Mouse (Mus musculus) MEL (cell line): Measurements from ENCODE around the gene Gm20388. TPM values are rescaled to one million over a fixed set of nuclear protein-coding genes. Genes with fewer than 3 reads are reported as not detected.

Experiments
- DNase-seq: peaks from one replicate; pipeline ENCODE4 v3.0.0; 2011; ENCODE audit warnings: low read depth, low spot score
- H3K27ac ChIP-seq: 2 replicates; pipeline ENCODE4 v1.5.1; 2012; ENCODE audit warnings: low read depth, mild to moderate bottlenecking, control low read depth, low read length, moderate library complexity; ENCODE audit not compliant: control insufficient read depth
- H3K27me3 ChIP-seq, 2 experiments: fragments of 150-350 bp in 1 of 2; sonication (generic) in 1 of 2; 2 replicates each; pipeline ENCODE4 v1.6.1; 2012; ENCODE audit warnings: low read length in 2 of 2, mild to moderate bottlenecking in 2 of 2, improper control_type of control experiment in 1 of 2, moderate library complexity in 1 of 2; ENCODE audit not compliant: insufficient read depth in 2 of 2, control insufficient read depth in 1 of 2
- H3K36me3 ChIP-seq, 2 experiments: 2 replicates each; pipeline ENCODE4 v1.6.1; 2012 to 2014; ENCODE audit warnings: low read length in 2 of 2, improper control_type of control experiment in 1 of 2, inconsistent platforms in 1 of 2, mild to moderate bottlenecking in 1 of 2; ENCODE audit not compliant: insufficient read depth in 2 of 2, control insufficient read depth in 1 of 2
- H3K4me1 ChIP-seq, 2 experiments: fragments of 150-350 bp in 1 of 2; sonication (generic) in 1 of 2; 2 replicates each; pipeline ENCODE4 v1.6.1; 2012; ENCODE audit warnings: low read length in 2 of 2, improper control_type of control experiment in 1 of 2, mild to moderate bottlenecking in 1 of 2; ENCODE audit not compliant: insufficient read depth in 2 of 2, control insufficient read depth in 1 of 2
- H3K4me3 ChIP-seq, 2 experiments: fragments of 150-350 bp in 1 of 2; sonication (generic) in 1 of 2; 2 replicates each; pipeline ENCODE4 v1.5.1; 2012; ENCODE audit warnings: low read depth in 2 of 2, low read length in 2 of 2, mild to moderate bottlenecking in 2 of 2, moderate library complexity in 2 of 2, control low read depth in 1 of 2, improper control_type of control experiment in 1 of 2; ENCODE audit not compliant: control insufficient read depth in 1 of 2, insufficient read depth in 1 of 2
- H3K79me2 ChIP-seq: 2 replicates; pipeline ENCODE4 v1.6.1; 2012; ENCODE audit warnings: mild to moderate bottlenecking, low read length, moderate library complexity; ENCODE audit not compliant: control insufficient read depth, poor library complexity, insufficient read depth
- H3K9ac ChIP-seq: 2 replicates; pipeline ENCODE4 v1.6.1; 2012; ENCODE audit warnings: low read depth, mild to moderate bottlenecking, control low read depth, low read length, moderate library complexity; ENCODE audit not compliant: control insufficient read depth, poor library complexity, severe bottlenecking
- H3K9me3 ChIP-seq: fragments of 150-350 bp; sonication (generic); replicated peaks from 2 replicates; pipeline ENCODE4 v1.6.1; 2012; ENCODE audit warnings: mild to moderate bottlenecking, low read length, improper control_type of control experiment, moderate library complexity; ENCODE audit not compliant: insufficient read depth
- BHLHE40 ChIP-seq: IDR thresholded peaks from 2 replicates; pipeline ENCODE4 v1.6.1; 2012; ENCODE audit warnings: low read depth, mild to moderate bottlenecking, inconsistent platforms, low read length, improper control_type of control experiment, borderline replicate concordance
- CHD2 ChIP-seq: IDR thresholded peaks from 2 replicates; pipeline ENCODE4 v1.6.1; 2011; ENCODE audit warnings: low read length, improper control_type of control experiment
- E2F4 ChIP-seq: IDR thresholded peaks from 2 replicates; pipeline ENCODE4 v1.6.1; 2011; ENCODE audit warnings: low read depth, low read length, improper control_type of control experiment, borderline replicate concordance
- ELF1 ChIP-seq: IDR thresholded peaks from 2 replicates; pipeline ENCODE4 v1.6.1; 2014; ENCODE audit warnings: low read depth, mild to moderate bottlenecking, inconsistent platforms, low read length, improper control_type of control experiment, moderate library complexity
- ETS1 ChIP-seq: IDR thresholded peaks from 2 replicates; pipeline ENCODE4 v1.6.1; 2012; ENCODE audit warnings: low read depth, mild to moderate bottlenecking, inconsistent platforms, low read length, improper control_type of control experiment, moderate library complexity
- HCFC1 ChIP-seq: IDR thresholded peaks from 2 replicates; pipeline ENCODE4 v1.6.1; 2012; ENCODE audit warnings: low read depth, mild to moderate bottlenecking, inconsistent platforms, low read length, improper control_type of control experiment, moderate library complexity
- MAFK ChIP-seq: IDR thresholded peaks from 2 replicates; pipeline ENCODE4 v1.6.1; 2011; ENCODE audit warnings: low read depth, mild to moderate bottlenecking, low read length, improper control_type of control experiment, borderline replicate concordance
- MAX ChIP-seq: IDR thresholded peaks from 2 replicates; pipeline ENCODE4 v1.6.1; 2011; ENCODE audit warnings: low read length, improper control_type of control experiment
- MEF2A ChIP-seq: IDR thresholded peaks from 2 replicates; pipeline ENCODE4 v1.6.1; 2014; ENCODE audit warnings: low read depth, mild to moderate bottlenecking, inconsistent platforms, low read length, improper control_type of control experiment; ENCODE audit not compliant: poor library complexity, insufficient replicate concordance, severe bottlenecking; ENCODE audit errors: extremely low read depth
- MXI1 ChIP-seq: IDR thresholded peaks from 2 replicates; pipeline ENCODE4 v1.6.1; 2011; ENCODE audit warnings: mild to moderate bottlenecking, low read depth, low read length, improper control_type of control experiment
- MYC ChIP-seq: IDR thresholded peaks from 2 replicates; pipeline ENCODE4 v1.6.1; 2011; ENCODE audit warnings: low read depth, mild to moderate bottlenecking, low read length, improper control_type of control experiment, moderate library complexity
- NRF1 ChIP-seq: IDR thresholded peaks from 2 replicates; pipeline ENCODE4 v1.6.1; 2014; ENCODE audit warnings: low read depth, mild to moderate bottlenecking, inconsistent platforms, low read length, improper control_type of control experiment, moderate library complexity; ENCODE audit not compliant: poor library complexity, insufficient read depth, severe bottlenecking
- POLR2A ChIP-seq, 2 experiments: IDR thresholded peaks; 2 replicates each; pipeline ENCODE4 v1.6.1; 2011 to 2012; ENCODE audit warnings: low read length in 2 of 2, mild to moderate bottlenecking in 2 of 2, control low read depth in 1 of 2, improper control_type of control experiment in 1 of 2, low read depth in 1 of 2, moderate library complexity in 1 of 2; ENCODE audit not compliant: control insufficient read depth in 1 of 2, insufficient read depth in 1 of 2, poor library complexity in 1 of 2
- POLR2AphosphoS2 ChIP-seq: IDR thresholded peaks from 2 replicates; pipeline ENCODE4 v1.6.1; 2011; ENCODE audit warnings: low read length, improper control_type of control experiment
- POLR2AphosphoS5 ChIP-seq: IDR thresholded peaks from 2 replicates; pipeline ENCODE4 v1.6.1; 2012; ENCODE audit warnings: low read depth, borderline replicate concordance, mild to moderate bottlenecking, inconsistent platforms, low read length, moderate library complexity, mixed read lengths
- RAD21 ChIP-seq: IDR thresholded peaks from 2 replicates; pipeline ENCODE4 v1.6.1; 2011; ENCODE audit warnings: mild to moderate bottlenecking, low read depth, low read length, improper control_type of control experiment
- RCOR1 ChIP-seq: IDR thresholded peaks from 2 replicates; pipeline ENCODE4 v1.6.1; 2012; ENCODE audit warnings: low read depth, mild to moderate bottlenecking, inconsistent platforms, low read length, improper control_type of control experiment
- SIN3A ChIP-seq: IDR thresholded peaks from 2 replicates; pipeline ENCODE4 v1.6.1; 2012; ENCODE audit warnings: low read length, improper control_type of control experiment, inconsistent platforms
- SMC3 ChIP-seq: IDR thresholded peaks from 2 replicates; pipeline ENCODE4 v1.6.1; 2011; ENCODE audit warnings: low read depth, low read length, improper control_type of control experiment
- TAL1 ChIP-seq: IDR thresholded peaks from 2 replicates; pipeline ENCODE4 v1.6.1; 2012; ENCODE audit warnings: mild to moderate bottlenecking, inconsistent platforms, low read length, moderate library complexity, mixed read lengths
- TBP ChIP-seq: IDR thresholded peaks from 2 replicates; pipeline ENCODE4 v1.8.0; 2011; ENCODE audit warnings: low read depth, low read length, improper control_type of control experiment
- ZC3H11A ChIP-seq: IDR thresholded peaks from 2 replicates; pipeline ENCODE4 v1.6.1; 2012; ENCODE audit warnings: low read depth, mild to moderate bottlenecking, inconsistent platforms, low read length, improper control_type of control experiment
- ZKSCAN1 ChIP-seq: IDR thresholded peaks from 2 replicates; pipeline ENCODE4 v1.6.1; 2012; ENCODE audit warnings: low read depth, mild to moderate bottlenecking, inconsistent platforms, low read length, improper control_type of control experiment, moderate library complexity
- polyA plus RNA-seq, 2 experiments: library from polyadenylated mRNA; stranded (reverse) in 1 of 2; unstranded in 1 of 2; fragments of >175 nt in 1 of 2; fragments of >200 nt in 1 of 2; gene quantifications; 2 replicates each; pipeline versions ENCODE4 v1.2.1 to v1.2.4; 2012; ENCODE audit warnings: low replicate concordance in 2 of 2, low read depth in 1 of 2; ENCODE audit not compliant: insufficient read length in 2 of 2, insufficient read depth in 1 of 2, missing spikeins in 1 of 2
- total RNA-seq: library from RNA; depleted of rRNA; stranded (reverse); fragments of 300-350 nt; gene quantifications from 2 replicates; pipeline ENCODE4 v1.2.3, GENCODE M21; 2012

Gm20388 gene
- total and polyA plus RNA-seq, 3 experiments: 11.1 to 17.8 TPM; not detected in 1

DNA sequence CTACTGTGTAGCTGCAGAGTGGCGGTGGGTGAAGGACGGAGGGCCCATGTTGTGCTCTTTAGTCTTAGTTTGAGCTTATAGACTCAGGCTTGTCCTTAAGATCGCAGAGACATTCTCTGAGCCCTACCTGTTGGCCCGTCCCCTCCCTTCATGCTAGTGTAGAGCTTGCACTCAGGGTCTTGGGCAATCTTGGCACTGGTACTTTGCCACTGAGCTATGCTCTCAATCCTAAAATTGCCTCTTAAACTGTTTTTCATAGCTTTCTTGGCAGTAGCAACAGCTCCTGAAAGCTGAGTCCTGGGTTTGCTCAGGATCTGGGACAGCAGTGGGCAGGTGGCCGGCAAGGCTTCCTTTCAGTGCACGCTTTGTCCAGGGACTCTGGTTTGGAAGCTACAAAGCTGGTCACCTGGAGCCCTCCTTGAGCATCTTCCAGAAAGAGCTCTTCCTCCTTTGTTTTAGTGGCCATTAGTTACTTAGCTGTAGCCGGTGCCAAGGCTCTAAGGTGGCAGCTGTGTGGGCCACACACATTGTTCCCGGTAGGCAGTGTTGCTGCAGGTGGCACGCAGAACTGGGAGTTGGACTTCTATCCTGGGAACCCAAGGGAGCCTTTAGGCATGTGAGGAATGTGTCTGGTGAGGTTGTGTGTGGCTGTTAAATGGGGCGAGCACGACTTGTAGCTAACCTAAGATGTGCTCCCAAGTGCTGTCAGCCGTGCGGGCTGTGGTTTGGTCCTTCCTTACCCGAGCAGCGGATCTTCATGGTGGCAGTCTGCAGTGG, 2090.9 kb downstream of the Gm20388 start:
- Histone ChIP-seq H3K27me3 (no peaks in the 10 kb centered on the region), H3K4me3 (no peak overlapping the region), H3K27ac (no peak overlapping the region), H3K79me2 (no peaks in the 10 kb centered on the region), H3K36me3 (no peaks in the 10 kb centered on the region; a peak in 2 of 4 replicates), H3K9ac (no peak overlapping the region), H3K9me3 (no peaks in the 10 kb centered on the region), H3K4me1 (no peaks in the 10 kb centered on the region)
- DNase-seq: no peak
- no peak for TF ChIP-seq TAL1
- TF ChIP-seq BHLHE40: no peak
- no peak for TF ChIP-seq MYC
- no peak for TF ChIP-seq MEF2A
- TF ChIP-seq ZC3H11A: no peak
- TF ChIP-seq SMC3: no peak
- no peak for TF ChIP-seq ETS1
- TF ChIP-seq TBP: no peak
- no peak for TF ChIP-seq E2F4
- TF ChIP-seq MAFK: no peak

DNA sequence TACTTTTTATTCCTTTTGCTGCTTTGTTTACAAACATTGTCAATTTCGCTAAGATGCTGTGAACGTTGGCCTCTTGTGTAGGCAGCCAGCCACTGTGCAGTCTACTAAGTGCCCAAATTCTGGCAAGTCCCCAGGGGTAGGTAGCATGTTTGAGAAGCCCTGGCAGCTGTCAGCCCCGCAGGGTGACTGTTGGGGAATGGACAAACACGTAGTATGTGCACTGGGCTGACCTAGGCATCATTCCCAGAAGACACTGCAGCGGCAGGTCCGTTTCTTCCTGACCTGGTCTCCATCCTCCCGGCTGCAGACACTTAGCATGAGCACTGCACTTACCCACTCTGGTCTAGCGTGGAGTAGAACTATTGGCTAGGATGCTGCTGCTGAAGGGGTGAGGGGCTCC, 2093.0 kb downstream of the Gm20388 start:
- no peaks in the 10 kb centered on the region for H3K9me3 ChIP-seq
- TF ChIP-seq ZKSCAN1 (no peak), MEF2A (no peak), ETS1 (no peak), SIN3A (no peak), MXI1 (no peak), RCOR1 (no peak), MAFK (no peak), POLR2AphosphoS2 (no peak), MAX (no peak), HCFC1 (no peak), CHD2 (no peak), ELF1 (no peak), RAD21 (no peak), POLR2AphosphoS5 (no peak), MYC (no peak), NRF1 (no peak), POLR2A (IDR thresholded peaks at IDR 0.05; ENCODE audit: control insufficient read depth in 1 of 2, insufficient read depth in 1 of 2, low read depth in 1 of 2, low read length in 2 of 2, poor library complexity in 1 of 2) (no peak)
- no peak overlapping the region for H3K27ac ChIP-seq
- no peaks in the 10 kb centered on the region for H3K27me3 ChIP-seq
- H3K79me2 ChIP-seq: no peaks in the 10 kb centered on the region
- H3K4me3 ChIP-seq: no peak overlapping the region
- no peaks in the 10 kb centered on the region; a peak in 2 of 4 replicates for H3K36me3 ChIP-seq
- no peaks in the 10 kb centered on the region for H3K4me1 ChIP-seq
- no peak for DNase-seq
- H3K9ac ChIP-seq: no peak overlapping the region
